Mouse (Mus musculus) olfactory bulb, adult 2 months (tissue): ENCODE measurements around the gene Aco1.

Experiments used
- CTCF ChIP-seq: fragments of 200-500 bp; IDR thresholded peaks from 2 replicates; pipeline ENCODE4 v1.5.1; 2012; ENCODE audit warnings: low read depth, mild to moderate bottlenecking, low read length, moderate library complexity; ENCODE audit not compliant: insufficient read depth
- POLR2A ChIP-seq: fragments of 200-500 bp; IDR thresholded peaks from 2 replicates; pipeline ENCODE4 v1.6.1; 2012; ENCODE audit warnings: mild to moderate bottlenecking, low read depth, low read length, moderate library complexity; ENCODE audit not compliant: insufficient read depth

- TF ChIP-seq CTCF (no peak; the same call in 1 of the 2 replicates), POLR2A (no peak)
Observed at GRCm38 (mm10) chr4:40182651-40183320, 39.9 kb downstream of the Aco1 start.
